Mouse (Mus musculus) heart, embryonic 14.5 days (tissue): ENCODE results near the gene Atp5d. TPM values are rescaled to one million over a fixed set of nuclear protein-coding genes. Genes with fewer than 3 reads are reported as not detected.
A peak's percentile ranks its signal among the peaks of the same experiment; 100 is the strongest.

ENCODE experiments used
- ATAC-seq: fragments of 200-750 bp; cut with Nextera tagmentation; 2 replicates; pipeline ENCODE4 v1.8.0; 2017; ENCODE audit warnings: low read depth, moderate TSS enrichment; ENCODE audit not compliant: insufficient number of reproducible peaks, insufficient read depth, low FRiP score
- H3K27ac ChIP-seq, 2 experiments: fragments of 200-500 bp in 1 of 2; fragments of 300-500 bp in 1 of 2; sonication (generic) in 1 of 2; replicated peaks in 1 of 2; 2 replicates each; pipeline ENCODE4 v1.5.1; 2012 to 2014; ENCODE audit warnings: low read depth in 2 of 2, low read length in 2 of 2, control low read depth in 1 of 2, mild to moderate bottlenecking in 1 of 2, mixed read lengths in 1 of 2; ENCODE audit not compliant: control insufficient read depth in 1 of 2, insufficient read depth in 1 of 2
- H3K27me3 ChIP-seq: fragments of 300-500 bp; sonication (generic); 2 replicates; pipeline ENCODE4 v1.6.1; 2014; ENCODE audit warnings: mild to moderate bottlenecking, low read length, control low read depth; ENCODE audit not compliant: control insufficient read depth, insufficient read depth
- H3K36me3 ChIP-seq: fragments of 300-500 bp; sonication (generic); 2 replicates; pipeline ENCODE4 v1.6.1; 2014; ENCODE audit warnings: mild to moderate bottlenecking, control low read depth, low read length, mixed read lengths; ENCODE audit not compliant: control insufficient read depth, insufficient read depth
- H3K4me1 ChIP-seq, 2 experiments: fragments of 200-500 bp in 1 of 2; fragments of 300-500 bp in 1 of 2; sonication (generic) in 1 of 2; 2 replicates each; pipeline ENCODE4 v1.6.1; 2012 to 2014; ENCODE audit warnings: low read length in 2 of 2, control low read depth in 1 of 2, mixed read lengths in 1 of 2; ENCODE audit not compliant: control insufficient read depth in 2 of 2, insufficient read depth in 2 of 2
- H3K4me2 ChIP-seq: fragments of 300-500 bp; sonication (generic); 2 replicates; pipeline ENCODE4 v1.6.1; 2014; ENCODE audit warnings: mild to moderate bottlenecking, low read length
- H3K4me3 ChIP-seq, 2 experiments: fragments of 200-500 bp in 1 of 2; fragments of 300-500 bp in 1 of 2; sonication (generic) in 1 of 2; 2 replicates each; pipeline ENCODE4 v1.5.1; 2012 to 2014; ENCODE audit warnings: low read length in 2 of 2, mild to moderate bottlenecking in 2 of 2, control low read depth in 1 of 2, low read depth in 1 of 2, moderate library complexity in 1 of 2; ENCODE audit not compliant: control insufficient read depth in 1 of 2, insufficient read depth in 1 of 2
- H3K9ac ChIP-seq: fragments of 300-500 bp; sonication (generic); 2 replicates; pipeline ENCODE4 v1.6.1; 2014; ENCODE audit warnings: mild to moderate bottlenecking, low read length
- H3K9me3 ChIP-seq: fragments of 300-500 bp; sonication (generic); 2 replicates; pipeline ENCODE4 v1.6.1; 2016; ENCODE audit warnings: low read length, control low read depth; ENCODE audit not compliant: control insufficient read depth
- WGBS: fragments of 180-500 bp; shearing (Covaris S2); extraction: QIAGEN DNeasy Blood & Tissue Kit; methylation state at CpG from one replicate; pipeline ENCODE4 v1.1.7; 2014; 5-methylcytosine and 5-hydroxymethylcytosine counted together
- polyA plus RNA-seq: library from polyadenylated mRNA; unstranded; fragments of >200 nt; fragmentation: Nextera tagmentation; extraction: Ambion mirVana; gene quantifications from 2 replicates; pipeline ENCODE4 v1.2.1, GENCODE M21; 2014

Gene Atp5d
- polyA plus RNA-seq, 1 experiment from 2014 or later: 1,015 TPM

GRCm38 (mm10) chr10:80176270-80176834 lies 37.9 kb downstream of the Atp5d start:
- Histone ChIP-seq H3K4me1 (peaks cover 25 to 28% of the 10 kb centered on the region in 2 experiments), H3K36me3 (peaks cover 11% of the 10 kb centered on the region), H3K27ac (no peak overlapping the region), H3K9me3 (no peaks in the 10 kb centered on the region), H3K27me3 (0 out of 2 replicates have a peak, but pooled peaks cover 3% of the 10 kb centered on the region), H3K4me3 (no peak overlapping the region), H3K4me2 (no peak overlapping the region), H3K9ac (no peak overlapping the region)
- 79% methylated on average over 5 of the region's 5 CpGs for WGBS
- no peak for ATAC-seq

DNA sequence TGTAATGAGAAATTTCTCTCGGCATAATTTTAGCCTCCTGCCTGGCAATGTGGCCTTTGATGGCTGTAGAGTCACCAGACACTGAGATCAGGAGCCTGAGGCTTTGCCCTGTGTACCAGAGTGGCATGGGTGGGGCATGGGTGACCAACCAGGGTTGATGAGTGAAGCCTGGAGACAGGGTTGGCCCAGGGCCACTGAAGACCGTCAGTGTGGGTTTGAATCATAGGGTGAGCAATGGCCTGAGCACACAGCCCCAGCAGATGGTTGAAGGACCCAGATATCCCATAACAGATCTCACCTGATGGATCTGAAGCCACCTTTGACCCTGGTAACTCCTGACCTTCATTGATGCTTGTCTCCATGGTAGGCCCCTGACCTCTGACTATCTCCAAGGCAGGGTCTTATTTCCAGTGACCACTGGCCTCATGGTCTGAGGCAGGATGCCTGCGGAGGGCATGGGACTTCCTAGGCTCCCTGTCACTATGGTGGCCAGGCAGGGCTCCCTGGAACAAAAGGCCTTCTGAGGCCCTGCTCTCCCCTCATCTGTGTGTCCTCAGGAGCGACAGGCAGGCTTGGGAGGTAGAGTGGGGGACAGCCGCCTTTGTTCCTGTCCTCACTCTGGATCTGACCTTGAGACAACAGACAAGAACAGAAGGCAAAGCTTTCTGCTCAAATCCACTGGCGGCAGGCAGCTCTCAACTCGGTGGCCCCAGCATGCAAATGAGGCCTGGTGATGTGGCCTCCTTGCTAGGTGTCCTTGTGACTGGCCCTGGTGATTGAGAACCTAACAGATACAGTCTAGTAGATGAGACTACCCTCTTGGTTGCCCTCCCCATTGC lies 39.2 kb downstream of the Atp5d start:
- Histone ChIP-seq H3K9ac (peak overlapping the region; percentile 36; the same call in 1 of the 2 replicates), H3K27me3 (0 out of 2 replicates have a peak, but pooled peaks cover 3% of the 10 kb centered on the region), H3K4me3 (no peak overlapping the region), H3K4me2 (no peak overlapping the region), H3K9me3 (no peaks in the 10 kb centered on the region), H3K27ac (peak overlapping the region; percentile 30 to 55), H3K36me3 (no peaks in the 10 kb centered on the region; the same call in 1 of the 2 replicates), H3K4me1 (peaks cover 17 to 21% of the 10 kb centered on the region in 2 experiments)
- WGBS: 45% methylated on average over 7 of the region's 7 CpGs
- ATAC-seq: no peak

GRCm38 (mm10) chr10:80179068-80180051 lies 40.9 kb downstream of the Atp5d start, which contains the start of gene Efna2:
TSS of gene Efna2 (plus strand) at chr10:80179482.
- Histone ChIP-seq H3K4me2 (peak within 1 kb of the TSS; percentile 73), H3K9me3 (no peaks in the 10 kb centered on the region), H3K4me1 (peaks cover 12 to 19% of the 10 kb centered on the region in 2 experiments), H3K4me3 (peak within 1 kb of the TSS; percentile 58 to 82), H3K27ac (peak within 1 kb of the TSS; percentile 30 to 55), H3K36me3 (no peaks in the 10 kb centered on the region), H3K9ac (peak within 1 kb of the TSS; percentile 85), H3K27me3 (0 out of 2 replicates have a peak, but pooled peaks cover 3% of the 10 kb centered on the region)
- peak; percentile 50 for ATAC-seq
- WGBS: 1% methylated on average over 97 of the region's 106 CpGs

DNA sequence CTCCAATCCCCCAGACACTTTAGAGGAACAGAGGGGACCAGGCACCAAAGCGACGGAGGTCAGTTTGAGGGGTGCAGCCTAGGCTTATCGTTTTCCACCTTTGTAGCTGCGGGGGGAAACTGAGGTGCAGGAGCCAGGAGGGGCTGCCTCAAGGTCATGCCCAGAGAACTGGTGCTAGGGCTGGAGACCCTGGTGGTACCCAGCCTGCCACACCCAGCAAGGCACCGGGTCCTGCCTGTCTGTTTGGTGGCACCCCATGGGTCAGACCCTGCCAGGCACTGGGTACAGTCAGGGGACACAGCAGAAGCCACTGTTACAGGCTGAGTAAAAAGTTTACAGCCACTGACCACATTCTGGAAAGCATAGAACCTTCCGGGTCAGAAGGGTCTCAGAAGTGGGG lies 41.9 kb downstream of the Atp5d start:
- H3K36me3 ChIP-seq: no peaks in the 10 kb centered on the region
- WGBS: 53% methylated on average over 6 of the region's 6 CpGs
- peak overlapping the region; percentile 58 to 82 for H3K4me3 ChIP-seq
- ATAC-seq: no peak
- no peak overlapping the region for H3K27ac ChIP-seq
- 0 out of 2 replicates have a peak, but pooled peaks cover 3% of the 10 kb centered on the region for H3K27me3 ChIP-seq
- H3K9me3 ChIP-seq: no peaks in the 10 kb centered on the region
- H3K9ac ChIP-seq: peak overlapping the region; percentile 85
- peaks cover 12 to 19% of the 10 kb centered on the region in 2 experiments for H3K4me1 ChIP-seq
- H3K4me2 ChIP-seq: peak overlapping the region; percentile 73

- H3K27me3 ChIP-seq: 0 out of 2 replicates have a peak, but pooled peaks cover 3% of the 10 kb centered on the region
- H3K9ac ChIP-seq: no peak overlapping the region
- no peak overlapping the region for H3K27ac ChIP-seq
- H3K4me1 ChIP-seq: peaks cover 12 to 19% of the 10 kb centered on the region in 2 experiments
- H3K9me3 ChIP-seq: no peaks in the 10 kb centered on the region
- H3K4me2 ChIP-seq: peak overlapping the region; percentile 73
- no peak for ATAC-seq
- H3K4me3 ChIP-seq: no peak overlapping the region
- 59% methylated on average over 5 of the region's 5 CpGs for WGBS
- H3K36me3 ChIP-seq: no peaks in the 10 kb centered on the region
Observed at GRCm38 (mm10) chr10:80180823-80181222, 42.4 kb downstream of the Atp5d start.

- H3K4me3 ChIP-seq: no peak overlapping the region
- H3K4me2 ChIP-seq: no peak overlapping the region
- H3K27me3 ChIP-seq: 0 out of 2 replicates have a peak, but pooled peaks cover 7% of the 10 kb centered on the region
- no peak overlapping the region for H3K9ac ChIP-seq
- peaks cover 13 to 19% of the 10 kb centered on the region in 2 experiments for H3K4me1 ChIP-seq
- no peaks in the 10 kb centered on the region for H3K9me3 ChIP-seq
- H3K36me3 ChIP-seq: 0 out of 2 replicates have a peak, but pooled peaks cover under 1% of the 10 kb centered on the region
- no peak overlapping the region for H3K27ac ChIP-seq
- 92% methylated on average over 7 of the region's 7 CpGs for WGBS
- no peak for ATAC-seq
Observed at GRCm38 (mm10) chr10:80182547-80182946, 44.1 kb downstream of the Atp5d start.

DNA sequence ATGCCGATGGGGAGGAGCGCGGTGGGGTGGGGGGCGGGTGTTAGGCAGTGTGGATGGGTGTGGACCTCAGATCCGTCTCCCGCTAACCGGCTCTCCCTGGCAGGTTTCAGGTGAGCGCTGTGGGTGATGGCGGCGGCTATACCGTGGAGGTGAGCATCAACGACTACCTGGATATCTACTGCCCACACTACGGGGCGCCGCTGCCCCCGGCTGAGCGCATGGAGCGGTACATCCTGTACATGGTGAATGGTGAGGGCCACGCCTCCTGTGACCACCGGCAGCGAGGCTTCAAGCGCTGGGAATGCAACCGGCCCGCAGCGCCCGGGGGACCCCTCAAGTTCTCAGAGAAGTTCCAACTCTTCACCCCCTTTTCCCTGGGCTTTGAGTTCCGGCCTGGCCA lies 48.2 kb downstream of the Atp5d start:
- WGBS: 44% methylated on average over 27 of the region's 27 CpGs
- Histone ChIP-seq H3K27ac (no peak overlapping the region), H3K9ac (no peak overlapping the region), H3K4me1 (peaks cover 0 to 16% of the 10 kb centered on the region in 2 experiments; a peak in 2 of 4 replicates), H3K9me3 (no peaks in the 10 kb centered on the region), H3K4me2 (no peak overlapping the region), H3K27me3 (peaks cover 31% of the 10 kb centered on the region), H3K4me3 (no peak overlapping the region), H3K36me3 (peaks cover 14% of the 10 kb centered on the region; the same call in 1 of the 2 replicates)
- ATAC-seq: no peak
